Mouse (Mus musculus) CH12.LX (cell line): ENCODE data around the gene C1qtnf5.

Source experiments
- CTCF ChIP-seq, 2 experiments: IDR thresholded peaks in 1 of 2; conservative IDR thresholded peaks in 1 of 2; 2 replicates each; pipeline ENCODE4 v1.5.1; 2011 to 2012; ENCODE audit warnings: low read depth in 2 of 2, low read length in 2 of 2, improper control_type of control experiment in 1 of 2, inconsistent platforms in 1 of 2, mild to moderate bottlenecking in 1 of 2, moderate library complexity in 1 of 2
- EP300 ChIP-seq: IDR thresholded peaks from 2 replicates; pipeline ENCODE4 v1.6.1; 2011; ENCODE audit warnings: low read length, improper control_type of control experiment
- GABPA ChIP-seq: IDR thresholded peaks from 2 replicates; pipeline ENCODE4 v1.6.1; 2012; ENCODE audit warnings: low read depth, low read length, improper control_type of control experiment, inconsistent platforms; ENCODE audit not compliant: insufficient replicate concordance
- JUND ChIP-seq: conservative IDR thresholded peaks from 2 replicates; pipeline ENCODE4 v1.6.1; 2011; ENCODE audit warnings: low read depth, low read length, improper control_type of control experiment
- PAX5 ChIP-seq: IDR thresholded peaks from 2 replicates; pipeline ENCODE4 v1.6.1; 2012; ENCODE audit warnings: low read length, inconsistent platforms, mixed read lengths
- POLR2A ChIP-seq: IDR thresholded peaks from 2 replicates; pipeline ENCODE4 v1.6.1; 2011; ENCODE audit warnings: low read depth, mild to moderate bottlenecking, improper control_type of control experiment, low read length
- POLR2AphosphoS2 ChIP-seq: IDR thresholded peaks from 2 replicates; pipeline ENCODE4 v1.6.1; 2011; ENCODE audit warnings: low read depth, low read length, improper control_type of control experiment
- TBP ChIP-seq: conservative IDR thresholded peaks from 2 replicates; pipeline ENCODE4 v1.6.1; 2011; ENCODE audit warnings: low read depth, low read length, improper control_type of control experiment
- TCF12 ChIP-seq: IDR thresholded peaks from 2 replicates; pipeline ENCODE4 v1.6.1; 2014; ENCODE audit warnings: low read depth, mild to moderate bottlenecking, inconsistent platforms, low read length, improper control_type of control experiment
- UBTF ChIP-seq: IDR thresholded peaks from 2 replicates; pipeline ENCODE4 v1.6.1; 2012; ENCODE audit warnings: low read depth, mild to moderate bottlenecking, inconsistent platforms, low read length, improper control_type of control experiment, moderate library complexity
- ZC3H11A ChIP-seq: IDR thresholded peaks from 2 replicates; pipeline ENCODE4 v1.6.1; 2012; ENCODE audit warnings: low read depth, mild to moderate bottlenecking, inconsistent platforms, low read length, improper control_type of control experiment
- ZMIZ1 ChIP-seq: IDR thresholded peaks from 2 replicates; pipeline ENCODE4 v1.6.1; 2012; ENCODE audit warnings: low read depth, mild to moderate bottlenecking, inconsistent platforms, low read length, improper control_type of control experiment

GRCm38 (mm10) chr9:44107557-44108179 lies 623 bp downstream of the C1qtnf5 start:
- TF ChIP-seq TBP (no peak), CTCF (conservative IDR thresholded peaks at IDR 0.05 in 1 of 2, IDR thresholded peaks at IDR 0.05 in 1 of 2; ENCODE audit: low read depth in 2 of 2, low read length in 2 of 2) (peak; percentile 7 to 30; a peak in 2 of 4 replicates), POLR2AphosphoS2 (no peak), ZMIZ1 (no peak), TCF12 (no peak), EP300 (no peak), JUND (no peak), PAX5 (no peak), GABPA (no peak), UBTF (no peak), ZC3H11A (no peak), POLR2A (no peak)
